Mouse (Mus musculus) MEL (cell line): ENCODE results near the gene Gucy1b1.

Source experiments
- CHD2 ChIP-seq: IDR thresholded peaks from 2 replicates; pipeline ENCODE4 v1.6.1; 2011; ENCODE audit warnings: low read length, improper control_type of control experiment
- CTCF ChIP-seq, 3 experiments: IDR thresholded peaks in 2 of 3; conservative IDR thresholded peaks in 1 of 3; 2 replicates each; pipeline ENCODE4 v1.5.1; 2011 to 2012; ENCODE audit warnings: low read length in 3 of 3, low read depth in 2 of 3, mild to moderate bottlenecking in 2 of 3, improper control_type of control experiment in 1 of 3, inconsistent platforms in 1 of 3, mixed read lengths in 1 of 3, moderate library complexity in 1 of 3; ENCODE audit not compliant: control insufficient read depth in 1 of 3, insufficient read depth in 1 of 3, poor library complexity in 1 of 3, severe bottlenecking in 1 of 3
- EP300 ChIP-seq, 2 experiments: IDR thresholded peaks; 2 replicates each; pipeline ENCODE4 v1.6.1; 2011; ENCODE audit warnings: improper control_type of control experiment in 2 of 2, low read length in 2 of 2, low read depth in 1 of 2, mild to moderate bottlenecking in 1 of 2
- GABPA ChIP-seq: IDR thresholded peaks from 2 replicates; pipeline ENCODE4 v1.6.1; 2012; ENCODE audit warnings: low read depth, mild to moderate bottlenecking, inconsistent platforms, low read length, improper control_type of control experiment, moderate library complexity
- MAZ ChIP-seq: IDR thresholded peaks from 2 replicates; pipeline ENCODE4 v1.6.1; 2012; ENCODE audit warnings: low read depth, mild to moderate bottlenecking, inconsistent platforms, low read length, improper control_type of control experiment
- MYC ChIP-seq: IDR thresholded peaks from 2 replicates; pipeline ENCODE4 v1.6.1; 2011; ENCODE audit warnings: low read depth, mild to moderate bottlenecking, low read length, improper control_type of control experiment, moderate library complexity
- POLR2A ChIP-seq, 2 experiments: IDR thresholded peaks; 2 replicates each; pipeline ENCODE4 v1.6.1; 2011 to 2012; ENCODE audit warnings: low read length in 2 of 2, mild to moderate bottlenecking in 2 of 2, control low read depth in 1 of 2, improper control_type of control experiment in 1 of 2, low read depth in 1 of 2, moderate library complexity in 1 of 2; ENCODE audit not compliant: control insufficient read depth in 1 of 2, insufficient read depth in 1 of 2, poor library complexity in 1 of 2
- RAD21 ChIP-seq: IDR thresholded peaks from 2 replicates; pipeline ENCODE4 v1.6.1; 2011; ENCODE audit warnings: mild to moderate bottlenecking, low read depth, low read length, improper control_type of control experiment
- SIN3A ChIP-seq: IDR thresholded peaks from 2 replicates; pipeline ENCODE4 v1.6.1; 2012; ENCODE audit warnings: low read length, improper control_type of control experiment, inconsistent platforms
- USF1 ChIP-seq: IDR thresholded peaks from 2 replicates; pipeline ENCODE4 v1.6.1; 2014; ENCODE audit warnings: low read depth, mild to moderate bottlenecking, inconsistent platforms, low read length, improper control_type of control experiment, moderate library complexity
- USF2 ChIP-seq, 2 experiments: IDR thresholded peaks; 2 replicates each; pipeline ENCODE4 v1.6.1; 2011 to 2012; ENCODE audit warnings: improper control_type of control experiment in 2 of 2, low read length in 2 of 2, borderline replicate concordance in 1 of 2, inconsistent platforms in 1 of 2, low read depth in 1 of 2, mild to moderate bottlenecking in 1 of 2; ENCODE audit not compliant: insufficient read depth in 1 of 2
- ZC3H11A ChIP-seq: IDR thresholded peaks from 2 replicates; pipeline ENCODE4 v1.6.1; 2012; ENCODE audit warnings: low read depth, mild to moderate bottlenecking, inconsistent platforms, low read length, improper control_type of control experiment
- ZKSCAN1 ChIP-seq: IDR thresholded peaks from 2 replicates; pipeline ENCODE4 v1.6.1; 2012; ENCODE audit warnings: low read depth, mild to moderate bottlenecking, inconsistent platforms, low read length, improper control_type of control experiment, moderate library complexity

GRCm38 (mm10) chr3:82073741-82074181 is 728 bp downstream of the Gucy1b1 start:
- TF ChIP-seq CTCF (IDR thresholded peaks at IDR 0.05 in 2 of 3, conservative IDR thresholded peaks at IDR 0.05 in 1 of 3; ENCODE audit: control insufficient read depth in 1 of 3, insufficient read depth in 1 of 3, low read depth in 2 of 3, low read length in 3 of 3, poor library complexity in 1 of 3, severe bottlenecking in 1 of 3), result no peak
- TF ChIP-seq POLR2A (IDR thresholded peaks at IDR 0.05; ENCODE audit: control insufficient read depth in 1 of 2, insufficient read depth in 1 of 2, low read depth in 1 of 2, low read length in 2 of 2, poor library complexity in 1 of 2), result no peak
- no peak for TF ChIP-seq MAZ
- no peak for TF ChIP-seq CHD2
- no peak for TF ChIP-seq EP300 (IDR thresholded peaks at IDR 0.05; ENCODE audit: low read depth in 1 of 2, low read length in 2 of 2)
- no peak for TF ChIP-seq USF2 (IDR thresholded peaks at IDR 0.05; ENCODE audit: borderline replicate concordance in 1 of 2, insufficient read depth in 1 of 2, low read depth in 1 of 2, low read length in 2 of 2)
- TF ChIP-seq ZKSCAN1, result no peak
- TF ChIP-seq RAD21, result no peak
- TF ChIP-seq SIN3A, result no peak
- no peak for TF ChIP-seq ZC3H11A
- no peak for TF ChIP-seq GABPA
- no peak for TF ChIP-seq MYC
- TF ChIP-seq USF1, result no peak
